Mouse (Mus musculus) heart, adult 2 months (tissue): ENCODE measurements around the gene Arcn1. TPM values are rescaled to one million over a fixed set of nuclear protein-coding genes. Genes with fewer than 3 reads are reported as not detected.

Experiments
- DNase-seq, 2 experiments: peaks; one replicate each; pipeline ENCODE4 v3.0.0; 2021
- H3K27ac ChIP-seq: fragments of 200-600 bp; 2 replicates; pipeline ENCODE4 v1.8.1; 2022
- H3K27me3 ChIP-seq: fragments of 200-500 bp; 2 replicates; pipeline ENCODE4 v1.6.1; 2012; ENCODE audit warnings: mild to moderate bottlenecking, low read length, inconsistent platforms, mixed read lengths; ENCODE audit not compliant: control insufficient read depth, insufficient read depth
- H3K36me3 ChIP-seq: fragments of 200-500 bp; 2 replicates; pipeline ENCODE4 v1.6.1; 2012; ENCODE audit warnings: low read length, inconsistent platforms; ENCODE audit not compliant: control insufficient read depth, insufficient read depth
- H3K4me1 ChIP-seq: fragments of 200-500 bp; 2 replicates; pipeline ENCODE4 v1.6.1; 2011; ENCODE audit warnings: low read length; ENCODE audit not compliant: control insufficient read depth, insufficient read depth
- H3K4me3 ChIP-seq: fragments of 200-600 bp; 2 replicates; pipeline ENCODE4 v1.8.1; 2022
- H3K79me2 ChIP-seq: fragments of 200-500 bp; replicated peaks from 2 replicates; pipeline ENCODE4 v1.6.1; 2012; ENCODE audit warnings: mild to moderate bottlenecking, inconsistent platforms, low read length, moderate library complexity, mixed read lengths; ENCODE audit not compliant: control insufficient read depth, insufficient read depth
- H3K9ac ChIP-seq: fragments of 200-500 bp; 2 replicates; pipeline ENCODE4 v1.6.1; 2012; ENCODE audit warnings: low read depth, mild to moderate bottlenecking, control low read depth, inconsistent platforms, low read length, mixed read lengths
- CTCF ChIP-seq: fragments of 200-600 bp; IDR thresholded peaks from 2 replicates; pipeline ENCODE4 v1.8.1; 2022; ENCODE audit warnings: antibody characterized with exemption, mild to moderate bottlenecking, moderate library complexity
- EP300 ChIP-seq: fragments of 200-500 bp; IDR thresholded peaks from 2 replicates; pipeline ENCODE4 v1.6.1; 2011; ENCODE audit warnings: low read depth, low read length, control low read depth; ENCODE audit not compliant: insufficient read depth
- POLR2A ChIP-seq: fragments of 200-500 bp; IDR thresholded peaks from 2 replicates; pipeline ENCODE4 v1.6.1; 2011; ENCODE audit warnings: mild to moderate bottlenecking, low read depth, low read length, control low read depth; ENCODE audit not compliant: insufficient read depth
- WGBS: fragments of 180-500 bp; shearing (Covaris S2); methylation state at CpG from one replicate; pipeline ENCODE4 v1.1.7; 2018; 5-methylcytosine and 5-hydroxymethylcytosine counted together
- intact Hi-C: fragments of 180-260 bp; cut with DNase I; formaldehyde crosslinking; loops from one replicate; pipeline ENCODE4 v1.15.1; 2025
- polyA plus RNA-seq: library from polyadenylated mRNA; depleted of rRNA; stranded (reverse); fragments of >200 nt; gene quantifications from 2 replicates; pipeline ENCODE4 v1.2.3, GENCODE M21; 2012
- total RNA-seq, 2 experiments: library from RNA; stranded (reverse); gene quantifications; 2 replicates each; pipeline ENCODE4 v1.2.3; 2021

The Arcn1 gene
- total and polyA plus RNA-seq, 3 experiments: 28.2 to 93.9 (median 78.6) TPM

DNA sequence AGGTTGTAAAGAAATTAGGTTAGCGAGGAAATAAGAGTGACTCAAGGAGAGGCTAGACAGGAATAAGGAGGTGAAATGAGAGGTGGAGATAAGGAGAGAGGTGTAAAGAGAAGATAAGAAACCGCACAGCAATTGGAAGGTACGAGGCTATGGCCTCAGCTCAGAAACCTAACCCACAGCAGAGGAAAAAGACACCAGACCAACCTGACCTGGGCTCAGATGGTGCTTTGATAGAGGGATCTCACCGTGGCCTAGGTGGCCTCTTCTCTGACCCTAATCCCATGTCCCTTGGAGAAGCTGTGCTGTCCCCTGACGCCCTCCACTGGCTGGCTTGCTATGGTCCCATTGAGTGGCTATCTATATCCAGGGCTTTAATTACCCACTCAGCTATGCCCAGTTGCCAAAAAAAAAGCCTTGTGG lies 35.5 kb downstream of the Arcn1 start:
- TF ChIP-seq POLR2A (no peak), EP300 (no peak), CTCF (no peak)
- Histone ChIP-seq H3K27ac (peak overlapping the region; percentile 97), H3K4me1 (peaks cover 12% of the 10 kb centered on the region), H3K4me3 (peak overlapping the region; percentile 65; the same call in 1 of the 2 replicates), H3K9ac (no peak overlapping the region), H3K27me3 (no peaks in the 10 kb centered on the region), H3K36me3 (no peaks in the 10 kb centered on the region), H3K79me2 (no peaks in the 10 kb centered on the region)
- WGBS: 52% methylated on average over 5 of the region's 5 CpGs
- intact Hi-C loops: loop anchor here (2.0 to 5.0 kb wide), 2 partner anchors 35 to 245 kb away; partner anchors contain the start of genes Arcn1 and Ift46
- DNase-seq: no peak

- Histone ChIP-seq H3K27ac (no peak overlapping the region), H3K9ac (no peak overlapping the region), H3K4me3 (no peak overlapping the region), H3K4me1 (peaks cover 20% of the 10 kb centered on the region), H3K36me3 (peaks cover 13% of the 10 kb centered on the region), H3K27me3 (no peaks in the 10 kb centered on the region), H3K79me2 (no peaks in the 10 kb centered on the region)
- 75% methylated on average over 5 of the region's 5 CpGs for WGBS
- no peak for DNase-seq
- intact Hi-C loops: no loop called here
- no peak for TF ChIP-seq POLR2A
- TF ChIP-seq EP300: no peak
- no peak for TF ChIP-seq CTCF
These were observed 40.2 kb downstream of the Arcn1 start for GRCm38 (mm10) chr9:44727441-44727840.

DNA sequence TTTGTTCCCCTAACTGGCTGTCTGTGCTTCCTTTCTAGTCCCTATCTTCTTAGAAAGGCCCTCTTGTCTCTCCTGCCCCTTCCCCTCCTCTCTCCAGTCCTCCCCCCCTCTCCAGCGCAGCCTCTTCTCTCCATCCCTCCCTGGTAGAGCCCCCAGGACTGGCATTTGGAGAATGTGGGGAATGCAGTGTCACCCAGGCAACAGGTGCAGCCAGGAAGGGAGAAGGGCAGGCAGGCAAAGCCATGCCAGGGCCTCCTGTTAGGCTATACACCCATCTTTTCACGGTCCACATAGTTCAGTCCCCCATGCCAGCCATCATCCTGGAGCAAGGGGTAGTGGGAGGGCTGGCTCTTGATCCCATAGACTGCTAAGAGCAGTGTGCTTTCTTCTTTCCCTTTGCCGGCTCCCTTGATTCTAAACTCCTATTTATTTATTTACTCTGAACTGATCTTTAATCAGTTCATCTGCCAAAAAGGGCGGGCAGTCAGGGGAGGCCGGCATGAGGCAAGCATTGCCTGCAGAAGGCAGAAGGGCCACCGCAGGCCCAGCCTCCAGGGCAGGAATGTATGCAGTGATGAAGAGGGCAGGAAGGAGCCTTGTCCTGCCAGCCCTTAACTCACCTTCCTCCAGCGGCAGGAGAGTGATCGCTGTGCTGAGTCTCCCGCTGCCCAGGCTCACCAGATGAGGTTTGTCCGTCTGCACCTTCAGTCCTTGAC lies 41.1 kb downstream of the Arcn1 start:
- Histone ChIP-seq H3K4me1 (peaks cover 21% of the 10 kb centered on the region), H3K27ac (no peak overlapping the region), H3K9ac (no peak overlapping the region), H3K79me2 (no peaks in the 10 kb centered on the region), H3K27me3 (no peaks in the 10 kb centered on the region), H3K4me3 (no peak overlapping the region), H3K36me3 (peaks cover 13% of the 10 kb centered on the region)
- 67% methylated on average over 10 of the region's 10 CpGs for WGBS
- DNase-seq: no peak
- TF ChIP-seq POLR2A (no peak), CTCF (no peak), EP300 (no peak)
- intact Hi-C loops: no loop called here

DNA sequence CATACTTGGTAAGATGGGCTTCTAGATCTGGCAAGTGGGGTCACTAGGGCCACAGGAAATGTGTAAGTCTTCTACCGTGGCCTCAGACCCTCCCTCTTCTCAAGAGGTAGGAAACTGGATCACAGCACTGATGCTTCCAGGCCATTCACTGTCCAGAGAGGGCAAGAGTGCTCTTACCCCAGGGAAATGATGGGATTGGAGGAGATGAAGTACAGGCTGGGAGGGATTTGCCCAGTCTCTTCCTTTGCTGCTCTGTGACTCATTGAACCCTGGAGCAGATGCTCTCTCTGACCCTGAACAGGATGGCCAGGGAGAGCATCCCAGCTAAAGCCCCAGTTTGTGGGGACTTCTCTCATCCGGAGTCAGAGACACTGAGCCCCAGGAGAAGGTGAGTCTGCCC lies 43.0 kb downstream of the Arcn1 start:
- Histone ChIP-seq H3K4me1 (peaks cover 23% of the 10 kb centered on the region), H3K36me3 (peaks cover 13% of the 10 kb centered on the region), H3K4me3 (no peak overlapping the region), H3K27me3 (no peaks in the 10 kb centered on the region), H3K27ac (peak overlapping the region; percentile 48), H3K9ac (no peak overlapping the region), H3K79me2 (no peaks in the 10 kb centered on the region)
- intact Hi-C loops: no loop called here
- no peak for DNase-seq
- WGBS: 47% methylated on average over 2 of the region's 2 CpGs
- TF ChIP-seq POLR2A: no peak
- no peak for TF ChIP-seq EP300
- TF ChIP-seq CTCF: no peak

- peaks cover 13% of the 10 kb centered on the region for H3K36me3 ChIP-seq
- peak overlapping the region; percentile 90 for H3K27ac ChIP-seq
- no peaks in the 10 kb centered on the region for H3K27me3 ChIP-seq
- H3K9ac ChIP-seq: no peak overlapping the region
- TF ChIP-seq EP300: no peak
- no peak for TF ChIP-seq POLR2A
- TF ChIP-seq CTCF: no peak
- DNase-seq: peak; percentile 55 to 80
- no peaks in the 10 kb centered on the region for H3K79me2 ChIP-seq
- intact Hi-C loops: no loop called here
- no peak overlapping the region for H3K4me3 ChIP-seq
- H3K4me1 ChIP-seq: peaks cover 24% of the 10 kb centered on the region
- 29% methylated on average over 6 of the region's 6 CpGs for WGBS
These were observed 43.4 kb downstream of the Arcn1 start for GRCm38 (mm10) chr9:44724223-44724622.

- H3K36me3 ChIP-seq: peaks cover 13% of the 10 kb centered on the region
- WGBS: 21% methylated on average over 11 of the region's 11 CpGs
- TF ChIP-seq EP300 (0 out of 2 replicates have a peak, but pooled peaks have one; percentile 26), POLR2A (no peak)
- H3K79me2 ChIP-seq: no peaks in the 10 kb centered on the region
- no peaks in the 10 kb centered on the region for H3K27me3 ChIP-seq
- no peak overlapping the region for H3K4me3 ChIP-seq
- intact Hi-C loops: no loop called here
- H3K4me1 ChIP-seq: peaks cover 22% of the 10 kb centered on the region
- no peak overlapping the region; the same call in 1 of the 2 replicates for H3K9ac ChIP-seq
- peak overlapping the region; percentile 90 for H3K27ac ChIP-seq
- DNase-seq: peak; percentile 42 to 53
These were observed 44.1 kb downstream of the Arcn1 start for GRCm38 (mm10) chr9:44723521-44724041.
